Mouse (Mus musculus) embryonic fibroblast, embryonic 13.5 days (primary cell): ENCODE data around the gene Rest.

Experiments
- CTCF ChIP-seq: IDR thresholded peaks from 2 replicates; pipeline ENCODE4 v1.5.1; 2011; ENCODE audit warnings: mild to moderate bottlenecking, control low read depth, low read length, moderate library complexity, borderline replicate concordance; ENCODE audit not compliant: insufficient read depth
- POLR2A ChIP-seq: IDR thresholded peaks from 2 replicates; pipeline ENCODE4 v1.6.1; 2011; ENCODE audit warnings: low read depth, mild to moderate bottlenecking, control low read depth, low read length, moderate library complexity

GRCm38 (mm10) chr5:77309924-77310772 is 44.9 kb downstream of the Rest start, which contains the start of the genes Noa1 and Polr2b:
- TF ChIP-seq CTCF = no peak
- peak; percentile 83 for TF ChIP-seq POLR2A
